Mouse (Mus musculus) heart, adult 2 months (tissue): Measurements from ENCODE around the gene Prss8.

Experiments used
- CTCF ChIP-seq: fragments of 200-600 bp; IDR thresholded peaks from 2 replicates; pipeline ENCODE4 v1.8.1; 2022; ENCODE audit warnings: antibody characterized with exemption, mild to moderate bottlenecking, moderate library complexity
- EP300 ChIP-seq: fragments of 200-500 bp; IDR thresholded peaks from 2 replicates; pipeline ENCODE4 v1.6.1; 2011; ENCODE audit warnings: low read depth, low read length, control low read depth; ENCODE audit not compliant: insufficient read depth

GRCm38 (mm10) chr7:127896384-127896783, 33.5 kb downstream of the Prss8 start:
- TF ChIP-seq EP300 (no peak), CTCF (peak; percentile 83)
